In genomic region chr7:97419163-97419562, GRCm38 (mm10) we compare ENCODE assay signal across 25 mouse cellular contexts. TPM values are rescaled to one million over a fixed set of nuclear protein-coding genes. Genes with fewer than 3 reads are reported as not detected.
DNase-seq lines count a peak whose midpoint lies in the region; ATAC-seq and TF ChIP-seq lines count a peak whose summit lies in the region.
"Had no signal": no experiment of that assay in that cellular context is flagged by ENCODE, and none has a peak within 500 bp of the region (broad histone marks: within the 10 kb centered on the region; RNA-seq: fewer than 3 reads in every experiment).

No protein-coding gene starts in this region.

- no peak overlapping the region for H3K4me2 ChIP-seq in limb, embryonic 14.5 days (replicated peaks; ENCODE audit: low read depth, low read length, severe bottlenecking)
- H3K4me2 ChIP-seq: forebrain, embryonic 15.5 days; heart, embryonic 13.5 days; liver, embryonic 13.5 days; midbrain, embryonic 13.5 days; neural tube, embryonic 15.5 days; stomach, embryonic 15.5 days had no signal

- H3K4me3 ChIP-seq in gastrocnemius, adult 2 months, result no peak overlapping the region
- no peak overlapping the region for H3K4me3 ChIP-seq in liver, adult 2 months (ENCODE audit: insufficient read depth, low read depth, low read length)
- H3K4me3 ChIP-seq in embryonic facial prominence, embryonic 10.5 days, result no peak overlapping the region
- no peak overlapping the region for H3K4me3 ChIP-seq in limb, embryonic 14.5 days (replicated peaks; ENCODE audit: low read length)
- H3K4me3 ChIP-seq: forebrain, embryonic 10.5 days; forebrain, embryonic 15.5 days; heart, embryonic 13.5 days; liver, embryonic 13.5 days; midbrain, embryonic 13.5 days; neural tube, embryonic 15.5 days; stomach, embryonic 15.5 days had no signal

- ATAC-seq in limb, embryonic 14.5 days (ENCODE audit: low FRiP score, low read depth), result no peak
- ATAC-seq: forebrain, embryonic 15.5 days; intestine, embryonic 16.5 days; midbrain, embryonic 13.5 days; Patski had no signal

- H3K4me1 ChIP-seq in liver, adult 2 months (ENCODE audit: control insufficient read depth, insufficient read depth, low read length), result peaks cover 46% of the 10 kb centered on the region
- H3K4me1 ChIP-seq in embryonic facial prominence, embryonic 10.5 days, result peaks cover 13% of the 10 kb centered on the region
- peaks cover 8% of the 10 kb centered on the region; the same call in 1 of the 2 replicates for H3K4me1 ChIP-seq in limb, embryonic 14.5 days (ENCODE audit: control insufficient read depth, insufficient read depth, low read length)
- H3K4me1 ChIP-seq: liver, embryonic 13.5 days; midbrain, embryonic 13.5 days; stomach, embryonic 15.5 days had no signal

- H3K27me3 ChIP-seq in liver, adult 2 months (ENCODE audit: control insufficient read depth, insufficient read depth, low read length), result no peaks in the 10 kb centered on the region
- no peaks in the 10 kb centered on the region for H3K27me3 ChIP-seq in embryonic facial prominence, embryonic 10.5 days (replicated peaks; ENCODE audit: low read depth, poor library complexity, severe bottlenecking)
- no peaks in the 10 kb centered on the region for H3K27me3 ChIP-seq in limb, embryonic 14.5 days (ENCODE audit: control insufficient read depth, insufficient read depth, low read length)
- H3K27me3 ChIP-seq: forebrain, embryonic 15.5 days; heart, embryonic 13.5 days; liver, embryonic 13.5 days; midbrain, embryonic 13.5 days; neural tube, embryonic 15.5 days; Patski; stomach, embryonic 15.5 days had no signal

- no peak for TF ChIP-seq CTCF in gastrocnemius, adult 2 months (IDR thresholded peaks at IDR 0.05)
- TF ChIP-seq CTCF in liver, adult 2 months (IDR thresholded peaks at IDR 0.05; ENCODE audit: low read depth, low read length), result no peak

- peak overlapping the region; percentile 54 for H3K27ac ChIP-seq in gastrocnemius, adult 2 months
- H3K27ac ChIP-seq in liver, adult 2 months (replicated peaks; ENCODE audit: insufficient read depth, low read depth, low read length), result peak overlapping the region; percentile 93
- 0 out of 2 replicates have a peak overlapping the region, but pooled peaks have one; percentile 21 for H3K27ac ChIP-seq in embryonic facial prominence, embryonic 10.5 days (replicated peaks)
- H3K27ac ChIP-seq in limb, embryonic 14.5 days (replicated peaks; ENCODE audit: low read depth, low read length), result no peak overlapping the region
- H3K27ac ChIP-seq: forebrain, embryonic 10.5 days; forebrain, embryonic 15.5 days; heart, embryonic 13.5 days; kidney, postnatal 0 days; liver, embryonic 13.5 days; macrophage; midbrain, embryonic 13.5 days; neural tube, embryonic 15.5 days; stomach, embryonic 15.5 days had no signal

- peaks cover 8% of the 10 kb centered on the region; the same call in 1 of the 2 replicates for H3K79me2 ChIP-seq in liver, adult 2 months (ENCODE audit: control insufficient read depth, insufficient read depth, low read length)

- 52% methylated on average over 5 of the region's 5 CpGs for WGBS in liver, adult 2 months
- 88% methylated on average over 5 of the region's 5 CpGs for WGBS in embryonic facial prominence, embryonic 10.5 days
- WGBS in limb, embryonic 14.5 days, result 74% methylated on average over 5 of the region's 5 CpGs

- H3K9ac ChIP-seq in liver, adult 2 months (ENCODE audit: low read depth, low read length), result peak overlapping the region; percentile 75
- 0 out of 2 replicates have a peak overlapping the region, but pooled peaks have one; percentile 4 for H3K9ac ChIP-seq in limb, embryonic 14.5 days (ENCODE audit: low read depth, low read length, severe bottlenecking)
- H3K9ac ChIP-seq: forebrain, embryonic 15.5 days; heart, embryonic 13.5 days; liver, embryonic 13.5 days; midbrain, embryonic 13.5 days; neural tube, embryonic 15.5 days; stomach, embryonic 15.5 days had no signal

- no peak for DNase-seq in gastrocnemius, adult 2 months
- DNase-seq in gastrocnemius, adult 8-10 months (ENCODE audit: low spot score in 2 of 2), result no peak
- peak; percentile 25 for DNase-seq in liver, adult 2 months (ENCODE audit: extremely low read depth, low read depth, low spot score)
- DNase-seq in liver, result no peak
- DNase-seq in embryonic facial prominence, embryonic 10.5 days (ENCODE audit: low spot score), result no peak
- DNase-seq in limb, embryonic 14.5 days (ENCODE audit: low spot score), result no peak
- DNase-seq in layer of hippocampus, postnatal 14 days (ENCODE audit: low spot score in 2 of 2), result no peak
- DNase-seq: liver, embryonic 13.5 days; retina, postnatal 1 day; right cerebral cortex, postnatal 25 days; thymus, postnatal 25 days had no signal

- H3K9me3 ChIP-seq in embryonic facial prominence, embryonic 10.5 days, result no peaks in the 10 kb centered on the region
- no peaks in the 10 kb centered on the region for H3K9me3 ChIP-seq in limb, embryonic 14.5 days (ENCODE audit: control insufficient read depth, low read length)
- H3K9me3 ChIP-seq: forebrain, embryonic 10.5 days; forebrain, embryonic 15.5 days; heart, embryonic 13.5 days; liver, embryonic 13.5 days; midbrain, embryonic 13.5 days; neural tube, embryonic 15.5 days; stomach, embryonic 15.5 days had no signal

- no peak for TF ChIP-seq POLR2A in liver, adult 2 months (IDR thresholded peaks at IDR 0.05; ENCODE audit: extremely low read depth, insufficient read depth, low read length)
- no peak for TF ChIP-seq POLR2A in limb, embryonic 14.5 days (IDR thresholded peaks at IDR 0.05; ENCODE audit: borderline replicate concordance, extremely low read depth, insufficient read depth, insufficient read length)

- peaks cover 11% of the 10 kb centered on the region for H3K36me3 ChIP-seq in liver, adult 2 months (ENCODE audit: control insufficient read depth, insufficient read depth, low read length)
- no peaks in the 10 kb centered on the region for H3K36me3 ChIP-seq in embryonic facial prominence, embryonic 10.5 days (replicated peaks)
- no peaks in the 10 kb centered on the region for H3K36me3 ChIP-seq in limb, embryonic 14.5 days (ENCODE audit: control insufficient read depth, insufficient read depth, low read length)
- H3K36me3 ChIP-seq: forebrain, embryonic 10.5 days; forebrain, embryonic 15.5 days; heart, embryonic 13.5 days; liver, embryonic 13.5 days; midbrain, embryonic 13.5 days; neural tube, embryonic 15.5 days; stomach, embryonic 15.5 days had no signal

- intact Hi-C loops in gastrocnemius, adult 2 months (cut with DNase I), result no loop called here

RNA-seq across cellular contexts. Expression of gene Thrsp, which starts 1.6 kb away (rescaled TPM):
- 10 to 100 TPM; 18.0 to 20.7 TPM for total RNA-seq in gastrocnemius, adult 2 months (2021)
- total RNA-seq in gastrocnemius, adult 8-10 months (2022), result 10 to 100 TPM in 3 of 4 experiments, 1 to 10 TPM in 1; 9.5 to 19.3 (median 15.2) TPM
- total RNA-seq in liver, adult 2 months (2014; rRNA removed), result 292 and 1,156 TPM in 2 replicates
- 247 and 275 TPM in 2 replicates for polyA plus RNA-seq in liver, adult 2 months (2012; rRNA removed)
- polyA plus RNA-seq in embryonic facial prominence, embryonic 10.5 days (2016; fragmentation: Nextera tagmentation; extraction: Ambion mirVana), result 0.26 and 0.45 TPM in 2 replicates
- 0.29 and 0.30 TPM in 2 replicates for polyA plus RNA-seq in limb, embryonic 14.5 days (2012; rRNA removed)
- polyA plus RNA-seq in limb, embryonic 14.5 days (2014; fragmentation: Nextera tagmentation; extraction: Ambion mirVana), result 0.41 and 0.48 TPM in 2 replicates
- 10 to 100 TPM; 29.1 to 31.5 TPM for total RNA-seq in layer of hippocampus, postnatal 14 days (2021)
- total RNA-seq: hematopoietic stem cell, adult 5-6 weeks; megakaryocyte-erythroid progenitor cell, adult 5-6 weeks; MEL had no signal
- polyA plus RNA-seq: embryonic facial prominence, embryonic 11.5 days; liver, embryonic 13.5 days; macrophage had no signal

RNA-seq across cellular contexts. Expression of gene Ndufc2, which starts 19.4 kb away (rescaled TPM):
- 100 to 1,000 TPM; 254 to 341 TPM for total RNA-seq in gastrocnemius, adult 2 months (2021)
- 100 to 1,000 TPM; 261 to 279 (median 268) TPM for total RNA-seq in gastrocnemius, adult 8-10 months (2022)
- total RNA-seq in liver, adult 2 months (2014; rRNA removed), result 213 and 221 TPM in 2 replicates
- polyA plus RNA-seq in liver, adult 2 months (2012; rRNA removed), result 191 and 204 TPM in 2 replicates
- polyA plus RNA-seq in embryonic facial prominence, embryonic 10.5 days (2016; fragmentation: Nextera tagmentation; extraction: Ambion mirVana), result 304 and 310 TPM in 2 replicates
- 221 and 228 TPM in 2 replicates for polyA plus RNA-seq in limb, embryonic 14.5 days (2012; rRNA removed)
- 336 and 357 TPM in 2 replicates for polyA plus RNA-seq in limb, embryonic 14.5 days (2014; fragmentation: Nextera tagmentation; extraction: Ambion mirVana)
- 100 to 1,000 TPM; 267 TPM for total RNA-seq in layer of hippocampus, postnatal 14 days (2021)

RNA-seq across cellular contexts. Expression of gene Kctd14, which starts 32.0 kb away (rescaled TPM):
- total RNA-seq in gastrocnemius, adult 2 months (2021), result under 1 TPM in 1 of 2 experiments, not detected in 1; 0.11 TPM
- under 1 TPM in 1 of 4 experiments, not detected in 3; 0.17 TPM for total RNA-seq in gastrocnemius, adult 8-10 months (2022)
- total RNA-seq in liver, adult 2 months (2014; rRNA removed), result 0.07 and 0.18 TPM in 2 replicates
- 0.13 TPM in 1 of 2 replicates, not detected in the other for polyA plus RNA-seq in liver, adult 2 months (2012; rRNA removed)
- 0.45 and 0.95 TPM in 2 replicates for polyA plus RNA-seq in embryonic facial prominence, embryonic 10.5 days (2016; fragmentation: Nextera tagmentation; extraction: Ambion mirVana)
- polyA plus RNA-seq in limb, embryonic 14.5 days (2012; rRNA removed), result 3.2 and 5.1 TPM in 2 replicates
- 2.6 and 3.2 TPM in 2 replicates for polyA plus RNA-seq in limb, embryonic 14.5 days (2014; fragmentation: Nextera tagmentation; extraction: Ambion mirVana)
- 1 to 10 TPM; 2.3 to 3.6 TPM for total RNA-seq in layer of hippocampus, postnatal 14 days (2021)
- polyA plus RNA-seq: Patski had no signal

RNA-seq across cellular contexts. Expression of gene Alg8, which starts 47.8 kb away (rescaled TPM):
- 1 to 10 TPM; 3.1 to 4.7 TPM for total RNA-seq in gastrocnemius, adult 2 months (2021)
- total RNA-seq in gastrocnemius, adult 8-10 months (2022), result 1 to 10 TPM; 1.9 to 3.9 (median 3.6) TPM
- 3.3 and 6.2 TPM in 2 replicates for total RNA-seq in liver, adult 2 months (2014; rRNA removed)
- polyA plus RNA-seq in liver, adult 2 months (2012; rRNA removed), result 6.3 and 7.5 TPM in 2 replicates
- polyA plus RNA-seq in embryonic facial prominence, embryonic 10.5 days (2016; fragmentation: Nextera tagmentation; extraction: Ambion mirVana), result 55.2 and 58.8 TPM in 2 replicates
- 53.8 and 55.8 TPM in 2 replicates for polyA plus RNA-seq in limb, embryonic 14.5 days (2012; rRNA removed)
- 29.0 and 31.8 TPM in 2 replicates for polyA plus RNA-seq in limb, embryonic 14.5 days (2014; fragmentation: Nextera tagmentation; extraction: Ambion mirVana)
- total RNA-seq in layer of hippocampus, postnatal 14 days (2021), result 10 to 100 TPM; 11.4 TPM
